ENCODE assay signal across 21 mouse cellular contexts in the genomic region with DNA sequence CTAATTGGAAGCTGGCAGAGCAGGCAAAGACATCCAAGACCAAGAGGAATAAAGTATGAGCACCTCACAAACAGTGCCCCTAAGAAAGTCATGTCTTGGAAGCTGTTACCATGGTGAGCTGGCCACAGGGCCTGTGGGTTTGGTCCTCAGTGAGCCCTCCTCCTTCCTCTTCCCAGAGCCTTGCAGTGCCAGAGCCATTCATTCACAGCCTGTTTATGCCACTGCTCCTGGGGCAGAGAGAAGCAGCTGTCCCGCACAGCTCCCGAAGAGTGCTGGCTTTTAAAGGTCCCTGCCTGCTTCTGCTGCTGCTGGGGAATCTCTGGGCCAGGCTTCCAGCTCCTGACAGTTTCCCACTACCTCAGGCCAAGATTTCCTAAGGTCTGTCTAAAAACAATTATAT. TPM values are rescaled to one million over a fixed set of nuclear protein-coding genes. Genes with fewer than 3 reads are reported as not detected.
DNase-seq lines count a peak whose midpoint lies in the region; ATAC-seq lines count a peak whose summit lies in the region.
"Had no signal": no experiment of that assay in that cellular context is flagged by ENCODE, and none has a peak within 500 bp of the region (broad histone marks: within the 10 kb centered on the region; RNA-seq: fewer than 3 reads in every experiment).

No protein-coding gene starts in this region.

- no peak for DNase-seq in forebrain, embryonic 11.5 days (ENCODE audit: low spot score)
- no peak for DNase-seq in midbrain, embryonic 10.5 days (ENCODE audit: low spot score)
- DNase-seq in midbrain, embryonic 11.5 days (ENCODE audit: low spot score, missing footprints): no peak
- DNase-seq: adrenal gland, postnatal 25 days; cerebellum, adult 9-10 months; embryo, embryonic 11 days; heart, postnatal 36 days; liver, embryonic 13.5 days; right cerebral cortex, adult 18-20 months; spleen, adult 18-20 months; thymus, adult 2 months had no signal

- H3K4me3 ChIP-seq in forebrain, embryonic 16.5 days (replicated peaks; ENCODE audit: low read length): no peak overlapping the region
- H3K4me3 ChIP-seq in forebrain, embryonic 11.5 days (ENCODE audit: low read depth, low read length): no peak overlapping the region
- no peak overlapping the region for H3K4me3 ChIP-seq in midbrain, embryonic 10.5 days
- H3K4me3 ChIP-seq in midbrain, embryonic 11.5 days (ENCODE audit: low read depth, low read length): no peak overlapping the region
- H3K4me3 ChIP-seq in hindbrain, embryonic 16.5 days (ENCODE audit: low read length): no peak overlapping the region
- H3K4me3 ChIP-seq in neural tube, embryonic 14.5 days (ENCODE audit: low read depth, low read length): no peak overlapping the region
- H3K4me3 ChIP-seq: heart, embryonic 13.5 days; limb, embryonic 12.5 days; liver, embryonic 13.5 days; lung, embryonic 15.5 days had no signal

- 20% methylated on average over 2 of the region's 2 CpGs for WGBS in forebrain, embryonic 16.5 days
- 44% methylated on average over 2 of the region's 2 CpGs for WGBS in forebrain, embryonic 11.5 days
- 66% methylated on average over 2 of the region's 2 CpGs for WGBS in midbrain, embryonic 10.5 days
- WGBS in midbrain, embryonic 11.5 days: 56% methylated on average over 2 of the region's 2 CpGs
- WGBS in hindbrain, embryonic 16.5 days: 6% methylated on average over 2 of the region's 2 CpGs
- 17% methylated on average over 2 of the region's 2 CpGs for WGBS in neural tube, embryonic 14.5 days

- H3K27ac ChIP-seq in forebrain, embryonic 16.5 days (ENCODE audit: low read length): no peak overlapping the region
- no peak overlapping the region for H3K27ac ChIP-seq in forebrain, embryonic 11.5 days (ENCODE audit: low read depth, low read length)
- H3K27ac ChIP-seq in midbrain, embryonic 10.5 days (replicated peaks): 0 out of 2 replicates have a peak overlapping the region, but pooled peaks have one; percentile 38
- H3K27ac ChIP-seq in midbrain, embryonic 11.5 days (ENCODE audit: low read depth, low read length): no peak overlapping the region
- H3K27ac ChIP-seq in hindbrain, embryonic 16.5 days (ENCODE audit: low read depth, low read length): 0 out of 2 replicates have a peak overlapping the region, but pooled peaks have one; percentile 12
- H3K27ac ChIP-seq in neural tube, embryonic 14.5 days (ENCODE audit: low read depth, low read length): no peak overlapping the region
- H3K27ac ChIP-seq: heart, embryonic 13.5 days; limb, embryonic 12.5 days; liver, embryonic 13.5 days; lung, embryonic 15.5 days had no signal

- no peak overlapping the region for H3K4me2 ChIP-seq in forebrain, embryonic 16.5 days (ENCODE audit: low read length)
- H3K4me2 ChIP-seq in forebrain, embryonic 11.5 days (ENCODE audit: low read depth, low read length, severe bottlenecking): no peak overlapping the region
- H3K4me2 ChIP-seq in midbrain, embryonic 11.5 days: no peak overlapping the region
- H3K4me2 ChIP-seq in hindbrain, embryonic 16.5 days (ENCODE audit: low read length): no peak overlapping the region
- H3K4me2 ChIP-seq in neural tube, embryonic 14.5 days (ENCODE audit: low read depth, low read length): no peak overlapping the region
- H3K4me2 ChIP-seq: heart, embryonic 13.5 days; limb, embryonic 12.5 days; liver, embryonic 13.5 days; lung, embryonic 15.5 days had no signal

- peak; percentile 59; the same call in 1 of the 2 replicates for ATAC-seq in forebrain, embryonic 16.5 days
- ATAC-seq in forebrain, embryonic 11.5 days (replicated peaks; ENCODE audit: low FRiP score): no peak
- no peak for ATAC-seq in midbrain, embryonic 11.5 days (ENCODE audit: low FRiP score)
- ATAC-seq in hindbrain, embryonic 16.5 days: peak; percentile 90
- ATAC-seq in neural tube, embryonic 14.5 days (ENCODE audit: low read depth): peak; percentile 63; the same call in 1 of the 2 replicates
- ATAC-seq in CD4-positive, CD25-positive, alpha-beta regulatory T cell, adult 4 months: no peak
- ATAC-seq: intestine, embryonic 16.5 days had no signal

- peaks cover 4% of the 10 kb centered on the region for H3K9me3 ChIP-seq in forebrain, embryonic 16.5 days (ENCODE audit: control insufficient read depth, low read length)
- H3K9me3 ChIP-seq in forebrain, embryonic 11.5 days (ENCODE audit: control insufficient read depth, low read length): no peaks in the 10 kb centered on the region
- peaks cover 5% of the 10 kb centered on the region; the same call in 1 of the 2 replicates for H3K9me3 ChIP-seq in midbrain, embryonic 10.5 days (replicated peaks)
- no peaks in the 10 kb centered on the region for H3K9me3 ChIP-seq in midbrain, embryonic 11.5 days (ENCODE audit: control insufficient read depth, low read length)
- H3K9me3 ChIP-seq in hindbrain, embryonic 16.5 days (ENCODE audit: control insufficient read depth, low read length): 0 out of 2 replicates have a peak, but pooled peaks cover 2% of the 10 kb centered on the region
- H3K9me3 ChIP-seq in neural tube, embryonic 14.5 days (ENCODE audit: control insufficient read depth, low read length): no peaks in the 10 kb centered on the region
- H3K9me3 ChIP-seq: liver, embryonic 13.5 days; lung, embryonic 15.5 days had no signal

- no peaks in the 10 kb centered on the region for H3K27me3 ChIP-seq in forebrain, embryonic 16.5 days (replicated peaks; ENCODE audit: control insufficient read depth, insufficient read depth, low read length)
- H3K27me3 ChIP-seq in forebrain, embryonic 11.5 days (ENCODE audit: control insufficient read depth, insufficient read depth, low read length): no peaks in the 10 kb centered on the region
- H3K27me3 ChIP-seq in midbrain, embryonic 10.5 days (ENCODE audit: low read depth, poor library complexity, severe bottlenecking): no peaks in the 10 kb centered on the region
- no peaks in the 10 kb centered on the region for H3K27me3 ChIP-seq in midbrain, embryonic 11.5 days (ENCODE audit: control insufficient read depth, insufficient read depth, low read length)
- H3K27me3 ChIP-seq in hindbrain, embryonic 16.5 days (replicated peaks; ENCODE audit: control insufficient read depth, insufficient read depth, low read length): no peaks in the 10 kb centered on the region
- H3K27me3 ChIP-seq in neural tube, embryonic 14.5 days (ENCODE audit: control insufficient read depth, insufficient read depth, low read length): no peaks in the 10 kb centered on the region
- H3K27me3 ChIP-seq: heart, embryonic 13.5 days; limb, embryonic 12.5 days; liver, embryonic 13.5 days; lung, embryonic 15.5 days had no signal

- no peaks in the 10 kb centered on the region for H3K36me3 ChIP-seq in forebrain, embryonic 16.5 days (ENCODE audit: control insufficient read depth, insufficient read depth)
- H3K36me3 ChIP-seq in forebrain, embryonic 11.5 days (ENCODE audit: control insufficient read depth, insufficient read depth, low read length): no peaks in the 10 kb centered on the region
- no peaks in the 10 kb centered on the region for H3K36me3 ChIP-seq in midbrain, embryonic 10.5 days
- H3K36me3 ChIP-seq in midbrain, embryonic 11.5 days (ENCODE audit: control insufficient read depth, insufficient read depth, low read length): no peaks in the 10 kb centered on the region
- H3K36me3 ChIP-seq in hindbrain, embryonic 16.5 days (ENCODE audit: control insufficient read depth, insufficient read depth, low read length): no peaks in the 10 kb centered on the region
- H3K36me3 ChIP-seq in neural tube, embryonic 14.5 days (ENCODE audit: control insufficient read depth, insufficient read depth, low read length): no peaks in the 10 kb centered on the region
- H3K36me3 ChIP-seq: heart, embryonic 13.5 days; limb, embryonic 12.5 days; liver, embryonic 13.5 days; lung, embryonic 15.5 days had no signal

- H3K9ac ChIP-seq in forebrain, embryonic 16.5 days (replicated peaks; ENCODE audit: low read depth, low read length): no peak overlapping the region
- no peak overlapping the region for H3K9ac ChIP-seq in forebrain, embryonic 11.5 days (ENCODE audit: low read length)
- H3K9ac ChIP-seq in midbrain, embryonic 11.5 days (ENCODE audit: low read length): no peak overlapping the region
- no peak overlapping the region for H3K9ac ChIP-seq in hindbrain, embryonic 16.5 days (ENCODE audit: low read depth, low read length)
- H3K9ac ChIP-seq in neural tube, embryonic 14.5 days (replicated peaks; ENCODE audit: low read depth, low read length): no peak overlapping the region
- H3K9ac ChIP-seq: heart, embryonic 13.5 days; limb, embryonic 12.5 days; liver, embryonic 13.5 days; lung, embryonic 15.5 days had no signal

- no peaks in the 10 kb centered on the region for H3K4me1 ChIP-seq in forebrain, embryonic 16.5 days (replicated peaks; ENCODE audit: control insufficient read depth, insufficient read depth, low read length)
- no peaks in the 10 kb centered on the region for H3K4me1 ChIP-seq in forebrain, embryonic 11.5 days (replicated peaks; ENCODE audit: control insufficient read depth, insufficient read depth, low read length)
- H3K4me1 ChIP-seq in midbrain, embryonic 10.5 days: peaks cover 3% of the 10 kb centered on the region; the same call in 1 of the 2 replicates
- H3K4me1 ChIP-seq in midbrain, embryonic 11.5 days (ENCODE audit: control insufficient read depth, insufficient read depth, low read length): no peaks in the 10 kb centered on the region
- H3K4me1 ChIP-seq in hindbrain, embryonic 16.5 days (ENCODE audit: control insufficient read depth, insufficient read depth, low read depth, low read length): peaks cover 3% of the 10 kb centered on the region
- no peaks in the 10 kb centered on the region for H3K4me1 ChIP-seq in neural tube, embryonic 14.5 days (ENCODE audit: control insufficient read depth, insufficient read depth, low read length)
- H3K4me1 ChIP-seq: heart, embryonic 13.5 days; limb, embryonic 12.5 days; liver, embryonic 13.5 days; lung, embryonic 15.5 days had no signal

RNA-seq across cellular contexts. Expression of a gene that starts 24.0 kb away (rescaled TPM):
- polyA plus RNA-seq in forebrain, embryonic 16.5 days (2015; fragmentation: Nextera tagmentation; extraction: Ambion mirVana): 0.32 TPM in 1 of 2 replicates, not detected in the other
- polyA plus RNA-seq in forebrain, embryonic 11.5 days (2014; fragmentation: Nextera tagmentation; extraction: Ambion mirVana): not detected in 2 replicates
- polyA plus RNA-seq in midbrain, embryonic 10.5 days (2016; fragmentation: Nextera tagmentation; extraction: Ambion mirVana): 0.07 TPM in 1 of 2 replicates, not detected in the other
- not detected in 2 replicates for polyA plus RNA-seq in midbrain, embryonic 11.5 days (2014; fragmentation: Nextera tagmentation; extraction: Ambion mirVana)
- polyA plus RNA-seq in hindbrain, embryonic 16.5 days (2015; fragmentation: Nextera tagmentation; extraction: Ambion mirVana): 6.4 TPM in 1 of 2 replicates, not detected in the other
- polyA plus RNA-seq in neural tube, embryonic 14.5 days (2014; fragmentation: Nextera tagmentation; extraction: Ambion mirVana): 0.76 and 0.80 TPM in 2 replicates
- polyA plus RNA-seq in CD4-positive, CD25-positive, alpha-beta regulatory T cell, adult 4 months (2017; shearing (Covaris generic)): not detected
- polyA plus RNA-seq: gonadal fat pad, adult 2 months; urinary bladder, adult 2 months had no signal

RNA-seq across cellular contexts. Expression of a gene that starts 30.6 kb away (rescaled TPM):
- 21.3 and 21.5 TPM in 2 replicates for polyA plus RNA-seq in forebrain, embryonic 16.5 days (2015; fragmentation: Nextera tagmentation; extraction: Ambion mirVana)
- polyA plus RNA-seq in forebrain, embryonic 11.5 days (2014; fragmentation: Nextera tagmentation; extraction: Ambion mirVana): 0.59 and 0.84 TPM in 2 replicates
- 0.14 and 0.17 TPM in 2 replicates for polyA plus RNA-seq in midbrain, embryonic 10.5 days (2016; fragmentation: Nextera tagmentation; extraction: Ambion mirVana)
- 0.07 and 0.08 TPM in 2 replicates for polyA plus RNA-seq in midbrain, embryonic 11.5 days (2014; fragmentation: Nextera tagmentation; extraction: Ambion mirVana)
- polyA plus RNA-seq in hindbrain, embryonic 16.5 days (2015; fragmentation: Nextera tagmentation; extraction: Ambion mirVana): 29.8 and 35.9 TPM in 2 replicates
- 12.2 and 14.0 TPM in 2 replicates for polyA plus RNA-seq in neural tube, embryonic 14.5 days (2014; fragmentation: Nextera tagmentation; extraction: Ambion mirVana)
- polyA plus RNA-seq in CD4-positive, CD25-positive, alpha-beta regulatory T cell, adult 4 months (2017; shearing (Covaris generic)): under 1 TPM in 1 of 2 experiments, not detected in 1; 0.26 TPM

Comparison
In these comparisons a context has a peak if more than half of its experiments do, and no peak if none do; other contexts are left out.
1. ATAC-seq: peak in forebrain, embryonic 16.5 days (single experiment), hindbrain, embryonic 16.5 days (single experiment) and neural tube, embryonic 14.5 days (single experiment); none in forebrain, embryonic 11.5 days (single experiment), midbrain, embryonic 11.5 days (single experiment) and CD4-positive, CD25-positive, alpha-beta regulatory T cell, adult 4 months (single experiment).
2. H3K27ac ChIP-seq: peak in midbrain, embryonic 10.5 days (single experiment) and hindbrain, embryonic 16.5 days (single experiment); none in forebrain, embryonic 16.5 days (single experiment), forebrain, embryonic 11.5 days (single experiment), midbrain, embryonic 11.5 days (single experiment) and neural tube, embryonic 14.5 days (single experiment).